Mouse (Mus musculus): ENCODE measurements around the gene Mmp21. TPM values are rescaled to one million over a fixed set of nuclear protein-coding genes. Genes with fewer than 3 reads are reported as not detected.
"Not testable (repeated sequence)": the region's sequence is repeated elsewhere in the genome, so short reads cannot be mapped to it uniquely, and the experiment has no call there.

Gene Mmp21
- polyA plus RNA-seq, 1 experiment from 2014 or later: 0.11 TPM

DNA sequence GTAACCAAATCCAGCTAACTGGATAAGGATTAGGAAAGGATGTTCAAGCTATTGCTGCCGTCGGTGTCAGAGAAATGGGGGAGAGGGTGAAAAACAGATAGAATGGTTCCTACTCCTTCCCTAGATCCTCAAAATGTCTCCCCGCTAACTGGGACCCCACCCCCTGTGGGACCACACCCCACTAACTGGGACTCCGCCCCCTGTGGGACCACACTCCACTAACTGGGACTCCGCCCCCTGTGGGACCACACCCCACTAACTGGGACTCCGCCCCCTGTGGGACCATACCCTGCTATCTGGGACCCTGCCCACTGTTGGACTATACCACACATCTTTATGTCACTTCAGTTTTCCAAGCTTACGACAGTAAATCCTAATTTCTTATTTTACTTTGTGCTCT, 24.0 kb upstream of the Mmp21 start:
- no peaks in the 10 kb centered on the region for H3K9me3 ChIP-seq (replicated peaks; ENCODE audit: control insufficient read depth, low read length)
- WGBS (ENCODE audit: insufficient replicate concordance): 86% methylated on average over 7 of the region's 7 CpGs
- H3K4me2 ChIP-seq: no peak overlapping the region
- no peaks in the 10 kb centered on the region for H3K36me3 ChIP-seq (ENCODE audit: control insufficient read depth, insufficient read depth, low read length)
- no peak overlapping the region for H3K4me3 ChIP-seq (ENCODE audit: low read depth, low read length)
- no peaks in the 10 kb centered on the region for H3K27me3 ChIP-seq (ENCODE audit: control insufficient read depth, insufficient read depth, low read length)
- no peak overlapping the region for H3K9ac ChIP-seq (ENCODE audit: low read depth, low read length)
- H3K27ac ChIP-seq (ENCODE audit: low read depth, low read length): no peak overlapping the region
- H3K4me1 ChIP-seq (ENCODE audit: control insufficient read depth, insufficient read depth, low read length): 0 out of 2 replicates have a peak, but pooled peaks cover 6% of the 10 kb centered on the region
- no peak for ATAC-seq (replicated peaks; ENCODE audit: insufficient number of reproducible peaks, low FRiP score, low TSS enrichment)

DNA sequence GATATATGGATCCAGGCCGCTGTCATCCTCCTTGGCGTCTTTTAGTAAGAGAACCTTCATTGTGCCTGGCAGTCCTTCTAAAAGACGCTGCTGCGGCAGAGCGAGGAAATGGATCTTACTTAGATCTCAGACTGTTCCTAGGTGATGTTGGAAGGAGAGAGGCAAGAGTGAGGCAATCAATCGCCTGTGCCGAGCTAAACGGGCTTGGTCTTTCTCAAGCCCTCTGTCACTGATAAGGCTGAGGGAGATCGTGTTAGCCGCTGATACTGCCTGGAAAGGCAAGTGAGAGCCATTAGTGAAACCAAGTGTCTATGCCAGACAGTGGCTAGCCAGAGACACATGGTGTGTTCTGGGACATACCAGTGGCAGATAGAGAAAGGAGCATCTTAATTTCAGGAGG, 22.5 kb upstream of the Mmp21 start:
- ATAC-seq (replicated peaks; ENCODE audit: insufficient number of reproducible peaks, low FRiP score, low TSS enrichment): peak; percentile 72
- H3K4me1 ChIP-seq (ENCODE audit: control insufficient read depth, insufficient read depth, low read length): peaks cover 6% of the 10 kb centered on the region; the same call in 1 of the 2 replicates
- H3K9ac ChIP-seq (ENCODE audit: low read depth, low read length): peak overlapping the region; percentile 59; the same call in 1 of the 2 replicates
- H3K9me3 ChIP-seq (replicated peaks; ENCODE audit: control insufficient read depth, low read length): no peaks in the 10 kb centered on the region
- peak overlapping the region; percentile 5; the same call in 1 of the 2 replicates for H3K4me2 ChIP-seq
- peak overlapping the region; percentile 36 for H3K4me3 ChIP-seq (ENCODE audit: low read depth, low read length)
- 33% methylated on average over 10 of the region's 10 CpGs for WGBS (ENCODE audit: insufficient replicate concordance)
- no peaks in the 10 kb centered on the region for H3K27me3 ChIP-seq (ENCODE audit: control insufficient read depth, insufficient read depth, low read length)
- H3K36me3 ChIP-seq (ENCODE audit: control insufficient read depth, insufficient read depth, low read length): no peaks in the 10 kb centered on the region
- peak overlapping the region; percentile 81 for H3K27ac ChIP-seq (ENCODE audit: low read depth, low read length)

DNA sequence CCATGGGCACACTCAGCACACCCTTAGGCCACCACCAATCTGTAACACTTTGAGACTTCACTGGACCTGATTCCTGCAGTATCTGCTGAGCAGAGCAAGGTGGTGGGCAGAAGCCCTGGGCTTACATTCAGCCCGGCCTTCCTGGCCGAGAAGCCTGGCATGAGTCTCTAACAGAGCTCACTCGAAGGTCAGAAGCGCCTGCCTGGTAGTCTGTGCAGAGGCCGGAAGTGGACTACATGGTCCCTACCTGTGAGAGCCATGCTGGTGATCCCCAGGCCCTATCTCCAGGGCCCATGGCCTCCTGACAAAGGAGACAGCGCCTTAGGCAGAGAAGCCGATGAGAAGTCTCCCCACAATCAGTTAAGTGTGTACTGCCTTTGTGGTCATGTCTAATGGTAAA, 21.5 kb upstream of the Mmp21 start:
- no peak for ATAC-seq (replicated peaks; ENCODE audit: insufficient number of reproducible peaks, low FRiP score, low TSS enrichment)

GRCm38 (mm10) chr7:133699885-133700284, 20.0 kb upstream of the Mmp21 start:
- Histone ChIP-seq H3K36me3 (ENCODE audit: control insufficient read depth, insufficient read depth, low read length) (no peaks in the 10 kb centered on the region), H3K9me3 (replicated peaks; ENCODE audit: control insufficient read depth, low read length) (no peaks in the 10 kb centered on the region), H3K4me3 (ENCODE audit: low read depth, low read length) (peak overlapping the region; percentile 36), H3K27me3 (ENCODE audit: control insufficient read depth, insufficient read depth, low read length) (no peaks in the 10 kb centered on the region), H3K9ac (ENCODE audit: low read depth, low read length) (0 out of 2 replicates have a peak overlapping the region, but pooled peaks have one; percentile 46), H3K4me2 (peak overlapping the region; percentile 50), H3K27ac (ENCODE audit: low read depth, low read length) (peak overlapping the region; percentile 29; the same call in 1 of the 2 replicates), H3K4me1 (ENCODE audit: control insufficient read depth, insufficient read depth, low read length) (peaks cover 6% of the 10 kb centered on the region; the same call in 1 of the 2 replicates)
- no peak for ATAC-seq (replicated peaks; ENCODE audit: insufficient number of reproducible peaks, low FRiP score, low TSS enrichment)
- 68% methylated on average over 4 of the region's 4 CpGs for WGBS (ENCODE audit: insufficient replicate concordance)

More for the DNA sequence above, 21.5 kb upstream of the Mmp21 start:
- peak overlapping the region; percentile 36 for H3K4me3 ChIP-seq (ENCODE audit: low read depth, low read length)
- no peaks in the 10 kb centered on the region for H3K9me3 ChIP-seq (replicated peaks; ENCODE audit: control insufficient read depth, low read length)
- peak overlapping the region; percentile 64 for H3K27ac ChIP-seq (ENCODE audit: low read depth, low read length)
- WGBS (ENCODE audit: insufficient replicate concordance): 69% methylated on average over 7 of the region's 7 CpGs
- peak overlapping the region; percentile 54; the same call in 1 of the 2 replicates for H3K9ac ChIP-seq (ENCODE audit: low read depth, low read length)
- no peaks in the 10 kb centered on the region for H3K36me3 ChIP-seq (ENCODE audit: control insufficient read depth, insufficient read depth, low read length)
- peak overlapping the region; percentile 50; the same call in 1 of the 2 replicates for H3K4me2 ChIP-seq
- H3K4me1 ChIP-seq (ENCODE audit: control insufficient read depth, insufficient read depth, low read length): peaks cover 6% of the 10 kb centered on the region; the same call in 1 of the 2 replicates
- H3K27me3 ChIP-seq (ENCODE audit: control insufficient read depth, insufficient read depth, low read length): no peaks in the 10 kb centered on the region

GRCm38 (mm10) chr7:133698021-133698709, 18.3 kb upstream of the Mmp21 start:
- Histone ChIP-seq H3K9me3 (replicated peaks; ENCODE audit: control insufficient read depth, low read length) (no peaks in the 10 kb centered on the region), H3K27me3 (ENCODE audit: control insufficient read depth, insufficient read depth, low read length) (no peaks in the 10 kb centered on the region), H3K9ac (ENCODE audit: low read depth, low read length) (no peak overlapping the region; the same call in 1 of the 2 replicates), H3K4me2 (peak overlapping the region; percentile 49), H3K4me3 (ENCODE audit: low read depth, low read length) (peak overlapping the region; percentile 10; the same call in 1 of the 2 replicates), H3K36me3 (ENCODE audit: control insufficient read depth, insufficient read depth, low read length) (no peaks in the 10 kb centered on the region), H3K27ac (ENCODE audit: low read depth, low read length) (peak overlapping the region; percentile 78), H3K4me1 (ENCODE audit: control insufficient read depth, insufficient read depth, low read length) (peaks cover 6% of the 10 kb centered on the region; the same call in 1 of the 2 replicates)
- WGBS (ENCODE audit: insufficient replicate concordance): 50% methylated on average over 12 of the region's 12 CpGs
- ATAC-seq (replicated peaks; ENCODE audit: insufficient number of reproducible peaks, low FRiP score, low TSS enrichment): peak; percentile 86

GRCm38 (mm10) chr7:133685644-133686043, 5.8 kb upstream of the Mmp21 start:
- H3K27me3 ChIP-seq (ENCODE audit: control insufficient read depth, insufficient read depth, low read length); ATAC-seq (replicated peaks; ENCODE audit: insufficient number of reproducible peaks, low FRiP score, low TSS enrichment); H3K27ac ChIP-seq (ENCODE audit: low read depth, low read length); H3K9ac ChIP-seq (ENCODE audit: low read depth, low read length); H3K4me3 ChIP-seq (ENCODE audit: low read depth, low read length); H3K4me2 ChIP-seq; H3K4me1 ChIP-seq (ENCODE audit: control insufficient read depth, insufficient read depth, low read length): not testable (repeated sequence)
- peaks cover 14% of the 10 kb centered on the region for H3K9me3 ChIP-seq (replicated peaks; ENCODE audit: control insufficient read depth, low read length)
- peaks cover 32% of the 10 kb centered on the region for H3K36me3 ChIP-seq (ENCODE audit: control insufficient read depth, insufficient read depth, low read length)

DNA sequence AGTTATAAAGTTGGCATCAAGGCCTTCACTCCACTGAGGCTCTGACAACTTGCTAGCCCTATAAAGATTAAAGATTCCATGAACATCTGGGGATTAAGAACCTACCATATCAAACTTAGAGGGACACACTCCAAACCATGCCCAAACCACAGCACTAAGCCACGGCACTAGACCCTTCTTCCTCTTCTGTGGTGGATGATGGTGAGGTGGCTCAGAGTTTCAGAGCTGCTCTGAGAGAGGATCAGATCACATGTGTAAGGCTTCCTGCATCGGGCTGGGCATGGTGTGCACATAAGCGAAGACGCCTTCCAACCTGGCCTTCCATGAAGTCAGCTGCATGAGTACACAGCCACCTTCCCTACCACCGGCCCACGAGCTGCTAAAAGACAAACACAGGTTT, 4.8 kb upstream of the Mmp21 start:
- Histone ChIP-seq H3K9ac (ENCODE audit: low read depth, low read length) (no peak overlapping the region), H3K27ac (ENCODE audit: low read depth, low read length) (no peak overlapping the region), H3K27me3 (ENCODE audit: control insufficient read depth, insufficient read depth, low read length) (no peaks in the 10 kb centered on the region), H3K4me3 (ENCODE audit: low read depth, low read length) (no peak overlapping the region), H3K9me3 (replicated peaks; ENCODE audit: control insufficient read depth, low read length) (peaks cover 14% of the 10 kb centered on the region), H3K4me1 (ENCODE audit: control insufficient read depth, insufficient read depth, low read length) (no peaks in the 10 kb centered on the region), H3K4me2 (no peak overlapping the region), H3K36me3 (ENCODE audit: control insufficient read depth, insufficient read depth, low read length) (peaks cover 26% of the 10 kb centered on the region)
- no peak for ATAC-seq (replicated peaks; ENCODE audit: insufficient number of reproducible peaks, low FRiP score, low TSS enrichment)
- WGBS (ENCODE audit: insufficient replicate concordance): 97% methylated on average over 6 of the region's 6 CpGs

DNA sequence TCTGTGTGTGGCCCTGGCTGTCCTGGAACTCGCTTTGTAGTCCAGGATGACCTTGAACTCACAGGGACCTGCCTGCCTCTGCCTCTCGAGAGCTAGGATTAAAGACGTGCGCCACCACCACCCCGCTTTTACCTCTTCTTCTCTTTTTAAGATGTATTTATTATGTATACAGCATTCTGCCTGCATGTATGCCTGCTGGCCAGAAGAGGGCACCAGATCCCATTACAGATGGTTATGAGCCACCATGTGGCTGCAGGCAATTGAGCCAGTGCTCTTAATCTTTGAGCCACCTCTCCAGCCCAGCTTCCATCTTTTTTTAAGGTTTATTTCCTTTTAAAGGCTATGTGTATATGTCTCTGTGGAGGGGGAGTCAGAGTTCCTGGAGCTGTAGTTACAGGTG, 4.2 kb upstream of the Mmp21 start:
- Histone ChIP-seq H3K27me3 (ENCODE audit: control insufficient read depth, insufficient read depth, low read length) (no peaks in the 10 kb centered on the region), H3K4me2 (no peak overlapping the region), H3K9ac (ENCODE audit: low read depth, low read length) (no peak overlapping the region), H3K36me3 (ENCODE audit: control insufficient read depth, insufficient read depth, low read length) (peaks cover 20% of the 10 kb centered on the region), H3K27ac (ENCODE audit: low read depth, low read length) (no peak overlapping the region), H3K9me3 (replicated peaks; ENCODE audit: control insufficient read depth, low read length) (peaks cover 14% of the 10 kb centered on the region), H3K4me3 (ENCODE audit: low read depth, low read length) (no peak overlapping the region), H3K4me1 (ENCODE audit: control insufficient read depth, insufficient read depth, low read length) (no peaks in the 10 kb centered on the region)
- WGBS (ENCODE audit: insufficient replicate concordance): 81% methylated on average over 5 of the region's 5 CpGs
- ATAC-seq (replicated peaks; ENCODE audit: insufficient number of reproducible peaks, low FRiP score, low TSS enrichment): no peak

GRCm38 (mm10) chr7:133683626-133684025, 3.8 kb upstream of the Mmp21 start:
- no peak for ATAC-seq (replicated peaks; ENCODE audit: insufficient number of reproducible peaks, low FRiP score, low TSS enrichment)
- H3K27ac ChIP-seq (ENCODE audit: low read depth, low read length): no peak overlapping the region
- H3K9ac ChIP-seq (ENCODE audit: low read depth, low read length): no peak overlapping the region
- WGBS (ENCODE audit: insufficient replicate concordance): 76% methylated on average over 5 of the region's 5 CpGs
- H3K4me2 ChIP-seq: no peak overlapping the region
- H3K27me3 ChIP-seq (ENCODE audit: control insufficient read depth, insufficient read depth, low read length): no peaks in the 10 kb centered on the region
- H3K4me3 ChIP-seq (ENCODE audit: low read depth, low read length): no peak overlapping the region
- peaks cover 13% of the 10 kb centered on the region for H3K9me3 ChIP-seq (replicated peaks; ENCODE audit: control insufficient read depth, low read length)
- H3K36me3 ChIP-seq (ENCODE audit: control insufficient read depth, insufficient read depth, low read length): peaks cover 15% of the 10 kb centered on the region
- no peaks in the 10 kb centered on the region for H3K4me1 ChIP-seq (ENCODE audit: control insufficient read depth, insufficient read depth, low read length)

All from heart, embryonic 11.5 days (tissue).